Mouse (Mus musculus): ENCODE measurements around the gene Emg1. TPM values are rescaled to one million over a fixed set of nuclear protein-coding genes. Genes with fewer than 3 reads are reported as not detected.

Gene Emg1
- polyA plus RNA-seq (2016; fragmentation: Nextera tagmentation; extraction: Ambion mirVana) = 105 and 107 TPM in 2 replicates

DNA sequence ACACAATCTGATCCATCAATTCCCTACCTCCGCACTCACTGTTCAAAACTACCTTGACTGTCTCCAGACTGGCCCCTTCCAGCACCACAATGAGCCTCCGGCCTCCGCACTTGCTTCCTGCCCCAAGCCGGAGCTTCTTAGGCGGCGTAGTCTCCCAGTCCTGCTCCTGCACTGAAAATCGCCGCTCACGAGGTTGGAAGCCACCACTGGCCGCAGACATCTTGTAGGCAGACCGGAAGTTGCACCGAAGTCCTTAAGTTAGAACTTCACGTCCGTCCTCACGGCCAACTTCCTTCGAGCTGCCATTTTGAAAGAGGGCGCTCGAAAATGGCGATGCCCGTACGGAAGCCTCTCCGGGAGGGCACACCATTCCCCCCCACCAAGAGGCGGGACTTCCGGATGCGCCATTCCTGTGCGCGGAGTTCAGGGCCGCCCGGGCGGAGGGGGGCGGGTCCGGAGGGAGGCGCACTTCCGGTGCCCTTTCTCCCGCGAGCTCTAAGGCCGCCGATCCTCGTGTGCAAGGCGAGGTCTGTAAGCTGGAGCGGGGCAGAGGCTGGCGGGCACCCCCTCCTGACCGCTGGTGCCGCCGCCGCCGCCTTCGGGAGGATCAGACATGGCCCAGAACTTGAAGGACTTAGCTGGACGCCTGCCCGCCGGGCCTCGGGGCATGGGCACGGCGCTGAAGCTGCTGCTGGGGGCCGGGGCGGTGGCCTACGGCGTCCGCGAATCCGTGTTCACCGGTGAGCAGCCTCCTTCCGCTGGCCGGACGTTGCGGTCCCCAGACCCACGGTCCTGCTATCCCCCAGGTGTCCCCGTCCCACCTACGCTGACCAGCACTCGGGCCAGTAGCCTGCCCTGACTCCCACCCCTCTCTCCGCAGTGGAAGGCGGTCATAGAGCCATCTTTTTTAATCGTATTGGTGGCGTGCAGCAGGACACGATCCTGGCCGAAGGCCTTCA, at the start of gene Emg1, which contains the start of gene Phb2:
Emg1 (minus strand) TSS at position 355 of the 959 bp plus-strand sequence.
Phb2 (plus strand) TSS at position 513 of the 959 bp plus-strand sequence.
- ATAC-seq (ENCODE audit: insufficient number of reproducible peaks, low FRiP score) = peak; percentile 98
- peaks cover 51% of the 10 kb centered on the region for H3K36me3 ChIP-seq

GRCm38 (mm10) chr6:124759259-124759658, 47.3 kb upstream of the Emg1 start:
- Histone ChIP-seq H3K27me3 (replicated peaks) (peaks cover 23% of the 10 kb centered on the region; the same call in 1 of the 2 replicates), H3K4me2 (peak overlapping the region; percentile 42), H3K36me3 (no peaks in the 10 kb centered on the region), H3K4me3 (no peak overlapping the region), H3K4me1 (replicated peaks) (peaks cover 35% of the 10 kb centered on the region), H3K9me3 (replicated peaks) (no peaks in the 10 kb centered on the region), H3K27ac (ENCODE audit: poor library complexity, severe bottlenecking) (peak overlapping the region; percentile 90; the same call in 1 of the 2 replicates), H3K9ac (peak overlapping the region; percentile 48; the same call in 1 of the 2 replicates)
- WGBS = 3% methylated on average over 5 of the region's 5 CpGs
- ATAC-seq (ENCODE audit: insufficient number of reproducible peaks, low FRiP score) = peak; percentile 31; the same call in 1 of the 2 replicates

More for the DNA sequence above, at the start of gene Emg1, which contains the start of gene Phb2:
- Histone ChIP-seq H3K9me3 (replicated peaks) (no peaks in the 10 kb centered on the region), H3K9ac (peak within 1 kb of the TSS; percentile 92), H3K27ac (ENCODE audit: poor library complexity, severe bottlenecking) (peak within 1 kb of the TSS; percentile 81), H3K4me3 (peak within 1 kb of the TSS; percentile 76), H3K4me2 (peak within 1 kb of the TSS; percentile 96), H3K27me3 (replicated peaks) (no peaks in the 10 kb centered on the region), H3K4me1 (replicated peaks) (peaks cover 34% of the 10 kb centered on the region)
- under 1% methylated on average over 76 of the region's 76 CpGs for WGBS

GRCm38 (mm10) chr6:124758849-124759232, 46.9 kb upstream of the Emg1 start:
- no peaks in the 10 kb centered on the region for H3K36me3 ChIP-seq
- H3K9ac ChIP-seq = peak overlapping the region; percentile 48
- H3K4me2 ChIP-seq = peak overlapping the region; percentile 42
- WGBS = 58% methylated on average over 2 of the region's 2 CpGs
- ATAC-seq (ENCODE audit: insufficient number of reproducible peaks, low FRiP score) = no peak
- H3K27me3 ChIP-seq (replicated peaks) = peaks cover 19% of the 10 kb centered on the region; the same call in 1 of the 2 replicates
- no peak overlapping the region for H3K4me3 ChIP-seq
- H3K27ac ChIP-seq (ENCODE audit: poor library complexity, severe bottlenecking) = peak overlapping the region; percentile 90; the same call in 1 of the 2 replicates
- H3K4me1 ChIP-seq (replicated peaks) = peaks cover 38% of the 10 kb centered on the region
- H3K9me3 ChIP-seq (replicated peaks) = no peaks in the 10 kb centered on the region

- WGBS = 50% methylated on average over 5 of the region's 5 CpGs
- no peak for ATAC-seq (ENCODE audit: insufficient number of reproducible peaks, low FRiP score)
- peak overlapping the region; percentile 81 for H3K4me3 ChIP-seq
- peaks cover 12% of the 10 kb centered on the region; the same call in 1 of the 2 replicates for H3K27me3 ChIP-seq (replicated peaks)
- peak overlapping the region; percentile 95 for H3K9ac ChIP-seq
- no peaks in the 10 kb centered on the region for H3K9me3 ChIP-seq (replicated peaks)
- peak overlapping the region; percentile 80 for H3K4me2 ChIP-seq
- H3K4me1 ChIP-seq (replicated peaks) = peaks cover 43% of the 10 kb centered on the region
- no peaks in the 10 kb centered on the region for H3K36me3 ChIP-seq
- H3K27ac ChIP-seq (ENCODE audit: poor library complexity, severe bottlenecking) = peak overlapping the region; percentile 90
Observed at GRCm38 (mm10) chr6:124757909-124758848, 46.2 kb upstream of the Emg1 start.

DNA sequence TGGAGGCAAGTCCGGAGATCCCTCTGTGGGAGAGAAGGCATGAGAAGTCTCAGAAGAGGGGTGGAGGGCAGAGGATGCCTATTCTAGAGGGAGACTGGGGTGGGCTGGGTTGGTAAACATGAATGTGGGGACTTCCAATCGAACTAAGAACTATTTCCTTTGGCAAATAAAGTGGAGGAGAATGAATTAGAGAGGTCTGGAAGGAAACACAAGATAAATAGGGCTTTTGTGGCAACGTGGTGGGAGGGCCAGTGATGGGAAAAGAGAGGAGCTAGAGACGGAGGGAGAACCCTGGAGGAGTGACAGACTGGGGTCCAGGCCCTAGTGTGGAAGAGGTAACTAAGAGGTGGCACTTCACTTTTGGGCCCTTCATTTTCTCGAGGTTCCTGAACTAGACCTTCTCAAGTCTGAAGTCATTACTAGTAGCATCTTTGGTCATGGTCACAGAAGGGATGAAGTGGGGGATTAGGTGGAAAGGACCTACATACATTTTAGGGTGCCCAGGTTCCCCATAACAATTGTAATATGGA, 45.4 kb upstream of the Emg1 start:
- H3K36me3 ChIP-seq = no peaks in the 10 kb centered on the region
- no peaks in the 10 kb centered on the region for H3K9me3 ChIP-seq (replicated peaks)
- H3K4me1 ChIP-seq (replicated peaks) = peaks cover 43% of the 10 kb centered on the region
- peak overlapping the region; percentile 81 for H3K4me3 ChIP-seq
- 0 out of 2 replicates have a peak, but pooled peaks cover 5% of the 10 kb centered on the region for H3K27me3 ChIP-seq (replicated peaks)
- 13% methylated on average over 5 of the region's 5 CpGs for WGBS
- peak overlapping the region; percentile 95 for H3K9ac ChIP-seq
- no peak for ATAC-seq (ENCODE audit: insufficient number of reproducible peaks, low FRiP score)
- H3K4me2 ChIP-seq = peak overlapping the region; percentile 80
- peak overlapping the region; percentile 90 for H3K27ac ChIP-seq (ENCODE audit: poor library complexity, severe bottlenecking)

DNA sequence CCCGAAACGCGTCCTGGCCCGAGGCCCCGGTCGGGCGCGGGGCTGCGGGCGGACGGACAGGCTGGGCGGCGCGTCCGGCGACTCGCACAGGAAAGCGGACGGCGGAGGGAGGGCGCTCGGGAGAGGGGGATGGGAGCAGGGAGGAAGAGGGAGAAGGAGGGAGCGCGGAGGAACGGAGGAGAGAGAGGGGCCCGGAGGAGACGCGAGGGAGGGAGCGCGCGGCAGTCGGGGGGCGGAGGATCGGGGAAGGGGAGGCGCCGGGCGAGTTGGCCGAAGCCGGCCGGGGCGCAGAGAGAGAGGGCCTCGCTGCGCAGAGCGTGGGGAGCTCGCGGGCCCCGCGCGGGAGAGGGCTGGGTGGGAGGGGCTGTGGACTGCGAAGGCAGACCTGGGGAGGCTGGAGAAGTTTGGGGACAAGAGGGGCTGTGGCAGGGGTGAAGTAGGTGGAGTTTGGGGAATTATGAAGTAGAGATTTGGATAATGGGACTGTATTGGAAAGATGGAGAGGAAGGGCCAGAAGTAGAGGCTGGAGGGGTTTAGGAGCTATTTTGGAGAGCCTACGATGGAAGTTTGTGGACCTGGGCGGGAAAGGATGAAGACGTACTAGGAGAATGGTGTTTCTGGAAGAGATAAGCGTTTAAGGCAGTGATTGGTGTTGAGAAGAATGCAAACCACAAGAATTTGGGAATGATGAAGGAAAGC, 44.8 kb upstream of the Emg1 start:
- Histone ChIP-seq H3K27me3 (replicated peaks) (no peaks in the 10 kb centered on the region), H3K9me3 (replicated peaks) (no peaks in the 10 kb centered on the region), H3K36me3 (no peaks in the 10 kb centered on the region), H3K4me1 (replicated peaks) (peaks cover 43% of the 10 kb centered on the region), H3K4me3 (peak overlapping the region; percentile 81), H3K4me2 (peak overlapping the region; percentile 80), H3K9ac (peak overlapping the region; percentile 95), H3K27ac (ENCODE audit: poor library complexity, severe bottlenecking) (peak overlapping the region; percentile 90)
- peak; percentile 71 for ATAC-seq (ENCODE audit: insufficient number of reproducible peaks, low FRiP score)
- WGBS = 2% methylated on average over 48 of the region's 54 CpGs

- Histone ChIP-seq H3K9me3 (replicated peaks) (no peaks in the 10 kb centered on the region), H3K9ac (peak within 1 kb of the TSS; percentile 95), H3K4me1 (replicated peaks) (peaks cover 43% of the 10 kb centered on the region), H3K36me3 (no peaks in the 10 kb centered on the region), H3K27ac (ENCODE audit: poor library complexity, severe bottlenecking) (peak within 1 kb of the TSS; percentile 90), H3K27me3 (replicated peaks) (no peaks in the 10 kb centered on the region), H3K4me3 (peak within 1 kb of the TSS; percentile 81), H3K4me2 (peak within 1 kb of the TSS; percentile 80)
- peak; percentile 73 for ATAC-seq (ENCODE audit: insufficient number of reproducible peaks, low FRiP score)
- under 1% methylated on average over 71 of the region's 100 CpGs for WGBS
Observed at GRCm38 (mm10) chr6:124755831-124756595, 44.0 kb upstream of the Emg1 start, which contains the start of the genes Gm45234 and Atn1. Gene Gm45234 (minus strand): TSS chr6:124756021. Gene Atn1 (minus strand): TSS chr6:124756524.

GRCm38 (mm10) chr6:124755306-124755705, 43.3 kb upstream of the Emg1 start:
- WGBS = 7% methylated on average over 3 of the region's 3 CpGs
- peaks cover 43% of the 10 kb centered on the region for H3K4me1 ChIP-seq (replicated peaks)

DNA sequence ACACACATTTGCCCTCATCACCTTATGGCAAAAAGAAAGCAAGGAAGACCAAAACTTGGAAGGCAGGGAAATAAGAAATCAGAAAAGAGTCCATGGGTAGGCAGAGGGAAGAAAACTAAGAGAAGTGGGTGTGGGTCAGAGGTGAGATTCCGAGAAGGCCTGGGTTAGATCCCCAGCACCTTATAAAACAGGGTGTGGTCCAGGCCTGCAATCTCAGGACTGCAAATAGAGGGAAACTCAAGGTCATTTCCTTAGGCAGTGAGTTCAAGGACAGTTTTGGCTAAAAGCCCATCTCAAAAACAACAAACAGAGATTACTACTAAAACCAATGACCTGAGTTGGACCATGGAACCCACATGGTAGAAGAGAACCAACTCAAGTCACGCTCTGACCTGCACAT, 41.9 kb upstream of the Emg1 start:
- H3K4me3 ChIP-seq = no peak overlapping the region
- H3K4me1 ChIP-seq (replicated peaks) = peaks cover 39% of the 10 kb centered on the region
- 84% methylated on average over 2 of the region's 2 CpGs for WGBS
- no peaks in the 10 kb centered on the region for H3K27me3 ChIP-seq (replicated peaks)
- ATAC-seq (ENCODE audit: insufficient number of reproducible peaks, low FRiP score) = no peak
- no peak overlapping the region for H3K4me2 ChIP-seq
- H3K27ac ChIP-seq (ENCODE audit: poor library complexity, severe bottlenecking) = no peak overlapping the region
- no peak overlapping the region for H3K9ac ChIP-seq
- no peaks in the 10 kb centered on the region for H3K9me3 ChIP-seq (replicated peaks)
- H3K36me3 ChIP-seq = peaks cover 12% of the 10 kb centered on the region

More at GRCm38 (mm10) chr6:124755306-124755705, 43.3 kb upstream of the Emg1 start:
- Histone ChIP-seq H3K4me2 (peak overlapping the region; percentile 80), H3K27me3 (replicated peaks) (no peaks in the 10 kb centered on the region), H3K9me3 (replicated peaks) (no peaks in the 10 kb centered on the region), H3K36me3 (no peaks in the 10 kb centered on the region), H3K9ac (peak overlapping the region; percentile 95), H3K27ac (ENCODE audit: poor library complexity, severe bottlenecking) (peak overlapping the region; percentile 90; the same call in 1 of the 2 replicates), H3K4me3 (peak overlapping the region; percentile 81)
- no peak for ATAC-seq (ENCODE audit: insufficient number of reproducible peaks, low FRiP score)

Data from heart, embryonic 12.5 days (tissue).